Mouse (Mus musculus) adrenal gland (tissue): ENCODE results near the gene Arhgap29.

Source experiments
- intact Hi-C: fragments of 180-260 bp; cut with DNase I; formaldehyde crosslinking; loops from one replicate; pipeline ENCODE4 v1.15.1; 2025

Arhgap29 gene

GRCm38 (mm10) chr3:121940094-121940889 is 12.0 kb upstream of the Arhgap29 start:
- intact Hi-C loops, result no loop called here

GRCm38 (mm10) chr3:121941204-121941745 is 11.1 kb upstream of the Arhgap29 start:
- intact Hi-C loops, result no loop called here

- intact Hi-C loops, result no loop called here
Observed at GRCm38 (mm10) chr3:121945957-121946356, 6.4 kb upstream of the Arhgap29 start.

GRCm38 (mm10) chr3:121946765-121947164 is 5.6 kb upstream of the Arhgap29 start:
- intact Hi-C loops, result no loop called here

GRCm38 (mm10) chr3:121950139-121950538 is 2.2 kb upstream of the Arhgap29 start:
- intact Hi-C loops, result loop anchor here (5.0 kb wide), 1 partner anchor 63 kb away; no protein-coding TSS in a partner anchor

- intact Hi-C loops, result loop anchor here (5.0 kb wide), 1 partner anchor 64 kb away; no protein-coding TSS in a partner anchor
Observed at GRCm38 (mm10) chr3:121951116-121951515, 1.2 kb upstream of the Arhgap29 start.

GRCm38 (mm10) chr3:121953049-121953432 is 700 bp downstream of the Arhgap29 start:
- intact Hi-C loops, result loop anchor here (5.0 kb wide), 1 partner anchor 66 kb away; no protein-coding TSS in a partner anchor

GRCm38 (mm10) chr3:121953433-121954161 is 1.3 kb downstream of the Arhgap29 start:
- intact Hi-C loops, result loop anchor here (5.0 kb wide), 1 partner anchor 66 kb away; no protein-coding TSS in a partner anchor

GRCm38 (mm10) chr3:121954421-121954820 is 2.1 kb downstream of the Arhgap29 start:
- intact Hi-C loops, result loop anchor here (5.0 kb wide), 1 partner anchor 67 kb away; no protein-coding TSS in a partner anchor

GRCm38 (mm10) chr3:121955527-121955926 is 3.2 kb downstream of the Arhgap29 start:
- intact Hi-C loops, result no loop called here

GRCm38 (mm10) chr3:121956789-121957188 is 4.4 kb downstream of the Arhgap29 start:
- intact Hi-C loops, result no loop called here

GRCm38 (mm10) chr3:121957606-121958344 is 5.4 kb downstream of the Arhgap29 start:
- intact Hi-C loops, result no loop called here

GRCm38 (mm10) chr3:121964173-121964572 is 11.8 kb downstream of the Arhgap29 start:
- intact Hi-C loops, result no loop called here

GRCm38 (mm10) chr3:121967681-121968476 is 15.5 kb downstream of the Arhgap29 start:
- intact Hi-C loops, result loop anchor here (2.0 kb wide), 1 partner anchor 137 kb away; no protein-coding TSS in a partner anchor

- intact Hi-C loops, result no loop called here
Observed at GRCm38 (mm10) chr3:121968621-121969020, 16.3 kb downstream of the Arhgap29 start.

GRCm38 (mm10) chr3:121969451-121969850 is 17.1 kb downstream of the Arhgap29 start:
- intact Hi-C loops, result no loop called here

GRCm38 (mm10) chr3:121973761-121974160 is 21.4 kb downstream of the Arhgap29 start:
- intact Hi-C loops, result no loop called here

- intact Hi-C loops, result no loop called here
Observed at GRCm38 (mm10) chr3:121975381-121975780, 23.0 kb downstream of the Arhgap29 start.

GRCm38 (mm10) chr3:121981306-121981705 is 29.0 kb downstream of the Arhgap29 start:
- intact Hi-C loops, result no loop called here

- intact Hi-C loops, result no loop called here
Observed at GRCm38 (mm10) chr3:121982450-121982849, 30.1 kb downstream of the Arhgap29 start.
